Mouse (Mus musculus): ENCODE results near the gene Dixdc1. TPM values are rescaled to one million over a fixed set of nuclear protein-coding genes. Genes with fewer than 3 reads are reported as not detected.

Gene Dixdc1
- total and polyA plus RNA-seq, 3 experiments, result 0.07 TPM; not detected in 2

DNA sequence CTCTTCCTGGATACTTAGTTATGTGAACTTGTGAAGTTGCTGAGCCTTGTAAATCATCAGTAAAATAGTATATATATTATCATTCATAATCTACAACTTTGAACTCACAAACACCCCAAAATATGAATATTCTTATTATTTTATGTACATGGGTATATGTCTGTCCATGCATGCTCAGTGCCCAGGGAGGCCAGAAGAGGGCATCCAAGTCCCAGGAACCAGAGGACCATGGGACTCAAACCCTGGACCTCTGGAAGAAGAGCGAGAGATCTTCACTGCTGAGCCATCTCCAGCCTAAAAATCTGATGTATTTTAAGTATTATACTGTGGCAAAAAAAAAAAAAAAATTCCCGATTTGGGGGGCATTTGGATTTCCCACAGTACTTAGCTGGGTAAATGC lies 30.2 kb downstream of the Dixdc1 start:
- DNase-seq (ENCODE audit: low read depth, low spot score), result peak; percentile 32
- H3K79me2 ChIP-seq (ENCODE audit: control insufficient read depth, insufficient read depth, low read length, poor library complexity), result no peaks in the 10 kb centered on the region
- no peak overlapping the region for H3K27ac ChIP-seq (ENCODE audit: control insufficient read depth, low read depth, low read length)
- H3K4me3 ChIP-seq (ENCODE audit: control insufficient read depth in 1 of 2, insufficient read depth in 1 of 2, low read depth in 2 of 2, low read length in 2 of 2), result no peak overlapping the region
- no peaks in the 10 kb centered on the region for H3K4me1 ChIP-seq (ENCODE audit: control insufficient read depth in 1 of 2, insufficient read depth in 2 of 2, low read length in 2 of 2)
- H3K36me3 ChIP-seq (ENCODE audit: control insufficient read depth in 1 of 2, insufficient read depth in 2 of 2, low read length in 2 of 2), result no peaks in the 10 kb centered on the region
- peaks cover 0 to 6% of the 10 kb centered on the region in 2 experiments; a peak in 1 of 4 replicates for H3K27me3 ChIP-seq (ENCODE audit: control insufficient read depth in 1 of 2, insufficient read depth in 2 of 2, low read length in 2 of 2)
- H3K9ac ChIP-seq (ENCODE audit: control insufficient read depth, low read depth, low read length, poor library complexity, severe bottlenecking), result no peak overlapping the region
- peak; percentile 26; the same call in 1 of the 2 replicates for TF ChIP-seq SMC3 (IDR thresholded peaks at IDR 0.05; ENCODE audit: low read depth, low read length)
- TF ChIP-seq POLR2AphosphoS5 (IDR thresholded peaks at IDR 0.05; ENCODE audit: borderline replicate concordance, low read depth, low read length), result no peak
- TF ChIP-seq ZKSCAN1 (IDR thresholded peaks at IDR 0.05; ENCODE audit: low read depth, low read length), result no peak
- TF ChIP-seq MYC (IDR thresholded peaks at IDR 0.05; ENCODE audit: low read depth, low read length), result no peak
- TF ChIP-seq ZC3H11A (IDR thresholded peaks at IDR 0.05; ENCODE audit: low read depth, low read length), result peak; percentile 10; the same call in 1 of the 2 replicates
- TF ChIP-seq RAD21 (IDR thresholded peaks at IDR 0.05; ENCODE audit: low read depth, low read length), result peak; percentile 52
- TF ChIP-seq RCOR1 (IDR thresholded peaks at IDR 0.05; ENCODE audit: low read depth, low read length), result no peak
- peak in 2 of 3 experiments; percentile 45 to 56; a peak in 4 of 6 replicates for TF ChIP-seq CTCF (IDR thresholded peaks at IDR 0.05 in 2 of 3, conservative IDR thresholded peaks at IDR 0.05 in 1 of 3; ENCODE audit: control insufficient read depth in 1 of 3, insufficient read depth in 1 of 3, low read depth in 2 of 3, low read length in 3 of 3, poor library complexity in 1 of 3, severe bottlenecking in 1 of 3)
- TF ChIP-seq NRF1 (IDR thresholded peaks at IDR 0.05; ENCODE audit: insufficient read depth, low read depth, low read length, poor library complexity, severe bottlenecking), result no peak
- no peak for TF ChIP-seq MYB (IDR thresholded peaks at IDR 0.05; ENCODE audit: low read depth, low read length)
- H3K9me3 ChIP-seq (replicated peaks; ENCODE audit: insufficient read depth, low read length), result no peaks in the 10 kb centered on the region

GRCm38 (mm10) chr9:50704907-50705306 lies 34.4 kb downstream of the Dixdc1 start:
- peaks cover under 1 to 3% of the 10 kb centered on the region in 2 experiments; a peak in 1 of 4 replicates for H3K27me3 ChIP-seq (ENCODE audit: control insufficient read depth in 1 of 2, insufficient read depth in 2 of 2, low read length in 2 of 2)
- H3K9me3 ChIP-seq (replicated peaks; ENCODE audit: insufficient read depth, low read length), result no peaks in the 10 kb centered on the region
- no peak for TF ChIP-seq TAL1 (IDR thresholded peaks at IDR 0.05; ENCODE audit: low read length)
- TF ChIP-seq TCF12 (IDR thresholded peaks at IDR 0.05; ENCODE audit: low read depth, low read length), result no peak
- TF ChIP-seq MAZ (IDR thresholded peaks at IDR 0.05; ENCODE audit: low read depth, low read length), result no peak
- TF ChIP-seq EP300 (IDR thresholded peaks at IDR 0.05; ENCODE audit: low read depth in 1 of 2, low read length in 2 of 2), result no peak
- TF ChIP-seq MYC (IDR thresholded peaks at IDR 0.05; ENCODE audit: low read depth, low read length), result no peak
- no peak for TF ChIP-seq POLR2A (IDR thresholded peaks at IDR 0.05; ENCODE audit: control insufficient read depth in 1 of 2, insufficient read depth in 1 of 2, low read depth in 1 of 2, low read length in 2 of 2, poor library complexity in 1 of 2)
- TF ChIP-seq RCOR1 (IDR thresholded peaks at IDR 0.05; ENCODE audit: low read depth, low read length), result no peak
- no peak for TF ChIP-seq ELF1 (IDR thresholded peaks at IDR 0.05; ENCODE audit: low read depth, low read length)
- TF ChIP-seq JUND (IDR thresholded peaks at IDR 0.05; ENCODE audit: low read depth, low read length), result no peak
- no peak for TF ChIP-seq SMC3 (IDR thresholded peaks at IDR 0.05; ENCODE audit: low read depth, low read length)
- no peak for TF ChIP-seq POLR2AphosphoS5 (IDR thresholded peaks at IDR 0.05; ENCODE audit: borderline replicate concordance, low read depth, low read length)
- TF ChIP-seq MYB (IDR thresholded peaks at IDR 0.05; ENCODE audit: low read depth, low read length), result no peak
- no peak for TF ChIP-seq E2F4 (IDR thresholded peaks at IDR 0.05; ENCODE audit: borderline replicate concordance, low read depth, low read length)
- no peak for TF ChIP-seq MAX (IDR thresholded peaks at IDR 0.05; ENCODE audit: low read length)
- TF ChIP-seq NELFE (IDR thresholded peaks at IDR 0.05; ENCODE audit: low read depth, low read length), result no peak
- no peak for TF ChIP-seq GATA1 (IDR thresholded peaks at IDR 0.05; ENCODE audit: low read depth, low read length)
- no peak for TF ChIP-seq ETS1 (IDR thresholded peaks at IDR 0.05; ENCODE audit: low read depth, low read length)
- no peak for TF ChIP-seq POLR2AphosphoS2 (IDR thresholded peaks at IDR 0.05; ENCODE audit: low read length)
- TF ChIP-seq ZKSCAN1 (IDR thresholded peaks at IDR 0.05; ENCODE audit: low read depth, low read length), result no peak
- TF ChIP-seq SIN3A (IDR thresholded peaks at IDR 0.05; ENCODE audit: low read length), result no peak
- H3K36me3 ChIP-seq (ENCODE audit: control insufficient read depth in 1 of 2, insufficient read depth in 2 of 2, low read length in 2 of 2), result no peaks in the 10 kb centered on the region
- no peak overlapping the region for H3K9ac ChIP-seq (ENCODE audit: control insufficient read depth, low read depth, low read length, poor library complexity, severe bottlenecking)
- no peaks in the 10 kb centered on the region for H3K79me2 ChIP-seq (ENCODE audit: control insufficient read depth, insufficient read depth, low read length, poor library complexity)
- H3K4me3 ChIP-seq (ENCODE audit: control insufficient read depth in 1 of 2, insufficient read depth in 1 of 2, low read depth in 2 of 2, low read length in 2 of 2), result no peak overlapping the region
- DNase-seq (ENCODE audit: low read depth, low spot score), result no peak
- H3K27ac ChIP-seq (ENCODE audit: control insufficient read depth, low read depth, low read length), result no peak overlapping the region
- no peaks in the 10 kb centered on the region for H3K4me1 ChIP-seq (ENCODE audit: control insufficient read depth in 1 of 2, insufficient read depth in 2 of 2, low read length in 2 of 2)
